Mouse (Mus musculus): ENCODE measurements around the gene Ptprg. TPM values are rescaled to one million over a fixed set of nuclear protein-coding genes. Genes with fewer than 3 reads are reported as not detected.

The Ptprg gene
- polyA plus RNA-seq, 1 experiment from 2014 or later: 45.4 TPM

- WGBS: 20% methylated on average over 10 of the region's 10 CpGs
- no peak overlapping the region for H3K27ac ChIP-seq
- no peaks in the 10 kb centered on the region; the same call in 1 of the 2 replicates for H3K27me3 ChIP-seq
- no peaks in the 10 kb centered on the region for H3K9me3 ChIP-seq
- no peaks in the 10 kb centered on the region for H3K36me3 ChIP-seq
- no peak overlapping the region for H3K4me2 ChIP-seq (replicated peaks)
- peaks cover 21% of the 10 kb centered on the region for H3K4me1 ChIP-seq (replicated peaks)
- H3K9ac ChIP-seq (replicated peaks): no peak overlapping the region
- H3K4me3 ChIP-seq (replicated peaks): no peak overlapping the region
- ATAC-seq: 0 out of 2 replicates have a peak, but pooled peaks have one; percentile 48
Measured at GRCm38 (mm10) chr14:11883142-11883921, 330.0 kb downstream of the Ptprg start.

GRCm38 (mm10) chr14:11883995-11884394 is 330.7 kb downstream of the Ptprg start:
- WGBS: 65% methylated on average over 5 of the region's 5 CpGs
- H3K9me3 ChIP-seq: no peaks in the 10 kb centered on the region
- no peak for ATAC-seq
- H3K4me1 ChIP-seq (replicated peaks): peaks cover 21% of the 10 kb centered on the region
- H3K27ac ChIP-seq: no peak overlapping the region
- H3K36me3 ChIP-seq: no peaks in the 10 kb centered on the region
- H3K27me3 ChIP-seq: no peaks in the 10 kb centered on the region; the same call in 1 of the 2 replicates
- H3K9ac ChIP-seq (replicated peaks): no peak overlapping the region
- no peak overlapping the region for H3K4me2 ChIP-seq (replicated peaks)
- no peak overlapping the region for H3K4me3 ChIP-seq (replicated peaks)

DNA sequence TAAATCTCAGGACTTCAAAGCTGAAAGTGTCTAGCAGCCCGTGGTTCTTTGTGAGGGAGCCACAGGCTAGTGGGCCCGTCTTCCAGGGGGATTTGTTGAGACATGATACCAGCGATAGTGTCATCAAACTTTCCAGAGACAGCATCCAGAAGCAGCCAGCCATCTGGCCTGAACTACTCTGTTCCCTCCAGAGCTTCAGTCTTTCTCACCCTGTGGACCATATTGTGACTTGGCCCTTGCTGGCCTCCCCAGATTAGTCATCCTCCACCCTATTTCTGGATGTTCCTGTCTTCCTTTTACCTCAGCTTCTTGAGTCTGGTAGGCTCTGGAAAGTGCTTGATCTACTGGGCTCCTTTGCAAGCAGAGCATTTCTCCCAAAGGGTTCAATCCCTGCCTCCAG is 333.1 kb downstream of the Ptprg start:
- H3K27me3 ChIP-seq: no peaks in the 10 kb centered on the region; the same call in 1 of the 2 replicates
- ATAC-seq: no peak
- no peak overlapping the region for H3K27ac ChIP-seq
- H3K4me2 ChIP-seq (replicated peaks): no peak overlapping the region
- 82% methylated on average over 3 of the region's 3 CpGs for WGBS
- H3K9ac ChIP-seq (replicated peaks): no peak overlapping the region
- H3K36me3 ChIP-seq: no peaks in the 10 kb centered on the region
- H3K4me3 ChIP-seq (replicated peaks): no peak overlapping the region
- H3K9me3 ChIP-seq: no peaks in the 10 kb centered on the region
- H3K4me1 ChIP-seq (replicated peaks): peaks cover 14% of the 10 kb centered on the region

DNA sequence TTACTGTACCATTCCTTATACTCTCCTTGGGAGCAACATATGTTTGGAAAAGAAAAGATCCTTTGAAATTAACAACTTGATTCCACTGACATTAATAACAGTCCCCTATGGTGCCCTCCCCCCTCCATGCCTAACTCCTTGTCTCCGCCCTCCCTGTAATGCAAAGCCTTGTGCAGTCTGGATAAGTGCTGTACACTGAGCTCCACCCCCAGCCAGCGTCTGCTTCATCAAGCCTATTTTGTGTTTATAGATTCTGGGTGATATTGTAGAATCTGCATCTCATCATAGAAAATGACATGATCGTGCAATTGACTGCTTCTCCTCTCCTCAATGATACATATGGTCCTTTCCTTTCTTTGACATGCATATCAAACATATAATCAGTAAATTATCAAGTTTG is 337.6 kb downstream of the Ptprg start:
- ATAC-seq: no peak
- no peaks in the 10 kb centered on the region for H3K36me3 ChIP-seq
- no peak overlapping the region for H3K9ac ChIP-seq (replicated peaks)
- H3K9me3 ChIP-seq: no peaks in the 10 kb centered on the region
- H3K4me3 ChIP-seq (replicated peaks): no peak overlapping the region
- peaks cover 8% of the 10 kb centered on the region; the same call in 1 of the 2 replicates for H3K4me1 ChIP-seq (replicated peaks)
- WGBS: 77% methylated on average over 3 of the region's 3 CpGs
- no peaks in the 10 kb centered on the region for H3K27me3 ChIP-seq
- H3K27ac ChIP-seq: no peak overlapping the region
- H3K4me2 ChIP-seq (replicated peaks): no peak overlapping the region

DNA sequence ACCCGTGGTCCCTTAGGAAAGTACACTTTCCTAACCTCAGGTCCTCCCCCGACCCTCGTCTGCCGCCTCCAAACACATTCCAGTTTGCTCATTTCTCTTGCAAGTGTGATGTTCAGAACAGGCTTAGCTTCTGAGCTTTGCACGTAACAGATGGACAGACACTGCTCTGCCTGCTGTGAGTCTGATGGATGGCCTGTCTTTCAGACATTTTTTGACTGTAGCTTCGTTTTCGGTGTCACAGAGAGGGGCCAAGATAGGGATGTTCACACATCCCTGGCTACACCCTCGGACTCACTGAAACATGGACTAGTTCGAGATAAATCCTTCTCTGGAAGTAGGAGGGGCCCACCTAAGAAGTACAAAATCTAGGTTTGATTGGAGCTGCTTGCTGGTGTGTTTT is 339.3 kb downstream of the Ptprg start:
- WGBS: 68% methylated on average over 9 of the region's 9 CpGs
- Histone ChIP-seq H3K36me3 (no peaks in the 10 kb centered on the region), H3K9me3 (no peaks in the 10 kb centered on the region), H3K27me3 (no peaks in the 10 kb centered on the region), H3K4me2 (replicated peaks) (no peak overlapping the region), H3K27ac (no peak overlapping the region), H3K4me1 (replicated peaks) (peaks cover 8% of the 10 kb centered on the region; the same call in 1 of the 2 replicates), H3K4me3 (replicated peaks) (no peak overlapping the region), H3K9ac (replicated peaks) (no peak overlapping the region)
- no peak for ATAC-seq

GRCm38 (mm10) chr14:11895486-11895885 is 342.2 kb downstream of the Ptprg start:
- ATAC-seq: no peak
- H3K27me3 ChIP-seq: no peaks in the 10 kb centered on the region
- WGBS: 88% methylated on average over 13 of the region's 13 CpGs

DNA sequence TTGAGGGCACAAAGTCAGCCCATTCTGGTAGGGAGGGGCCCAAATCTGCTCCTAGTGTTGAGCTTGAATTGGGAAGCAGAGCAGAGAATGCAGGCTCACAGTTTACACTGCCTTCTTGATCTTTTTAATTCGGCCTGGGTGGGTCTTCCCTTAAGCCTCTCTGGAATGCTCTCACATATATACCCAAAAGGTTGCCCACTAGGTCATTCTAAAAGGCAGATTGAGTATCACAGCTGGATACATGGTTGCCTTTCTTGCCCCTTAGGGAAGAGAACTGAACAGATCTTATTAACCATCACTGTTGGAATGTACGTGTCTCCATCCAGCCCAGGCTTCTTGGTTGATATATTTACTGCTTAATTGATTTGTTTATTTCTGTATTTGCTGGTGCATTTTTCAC is 349.5 kb downstream of the Ptprg start:
- no peak for ATAC-seq
- Histone ChIP-seq H3K4me3 (replicated peaks) (no peak overlapping the region), H3K4me2 (replicated peaks) (no peak overlapping the region), H3K4me1 (replicated peaks) (peaks cover 16% of the 10 kb centered on the region), H3K27me3 (no peaks in the 10 kb centered on the region), H3K9ac (replicated peaks) (no peak overlapping the region), H3K27ac (no peak overlapping the region), H3K36me3 (no peaks in the 10 kb centered on the region), H3K9me3 (no peaks in the 10 kb centered on the region)
- WGBS: 13% methylated on average over 2 of the region's 2 CpGs

More at GRCm38 (mm10) chr14:11895486-11895885, 342.2 kb downstream of the Ptprg start:
- H3K4me1 ChIP-seq (replicated peaks): peaks cover 8% of the 10 kb centered on the region; the same call in 1 of the 2 replicates
- no peak overlapping the region for H3K4me2 ChIP-seq (replicated peaks)
- H3K9me3 ChIP-seq: no peaks in the 10 kb centered on the region
- no peaks in the 10 kb centered on the region for H3K36me3 ChIP-seq
- H3K9ac ChIP-seq (replicated peaks): no peak overlapping the region
- H3K27ac ChIP-seq: no peak overlapping the region
- H3K4me3 ChIP-seq (replicated peaks): no peak overlapping the region

DNA sequence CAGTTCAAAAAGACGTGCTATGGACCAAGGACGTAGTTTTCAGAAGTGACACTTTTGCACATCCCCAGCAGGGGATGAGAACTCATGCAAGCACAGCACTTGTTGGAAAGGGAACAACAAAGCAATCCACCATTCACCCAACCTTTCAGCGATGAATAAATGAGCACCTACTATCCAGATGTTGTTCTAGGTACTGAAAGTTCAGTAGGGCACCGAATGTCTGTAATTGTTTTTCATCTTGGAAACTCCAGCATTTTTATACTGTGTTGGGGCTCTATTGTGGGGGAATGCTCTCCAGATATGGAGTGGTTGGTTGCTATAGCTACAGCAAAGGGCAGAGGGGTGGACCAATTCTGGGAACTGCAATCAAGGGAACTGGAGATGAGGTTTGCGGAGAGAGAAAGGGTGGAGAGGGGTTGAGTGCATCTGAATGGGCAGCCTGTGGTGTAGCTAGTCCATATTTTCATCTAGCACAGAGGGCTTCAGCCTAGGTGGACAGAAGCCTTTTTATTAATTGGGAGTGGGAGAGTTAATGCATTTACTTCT is 352.9 kb downstream of the Ptprg start:
- Histone ChIP-seq H3K27ac (no peak overlapping the region), H3K27me3 (no peaks in the 10 kb centered on the region), H3K4me1 (replicated peaks) (peaks cover 16% of the 10 kb centered on the region), H3K9ac (replicated peaks) (no peak overlapping the region), H3K9me3 (no peaks in the 10 kb centered on the region), H3K4me3 (replicated peaks) (no peak overlapping the region), H3K36me3 (no peaks in the 10 kb centered on the region), H3K4me2 (replicated peaks) (no peak overlapping the region)
- 52% methylated on average over 5 of the region's 5 CpGs for WGBS
- ATAC-seq: peak; percentile 58; the same call in 1 of the 2 replicates

GRCm38 (mm10) chr14:11912253-11912652 is 358.9 kb downstream of the Ptprg start:
- Histone ChIP-seq H3K27me3 (no peaks in the 10 kb centered on the region), H3K27ac (no peak overlapping the region), H3K9me3 (no peaks in the 10 kb centered on the region), H3K4me2 (replicated peaks) (no peak overlapping the region), H3K36me3 (no peaks in the 10 kb centered on the region), H3K9ac (replicated peaks) (no peak overlapping the region), H3K4me1 (replicated peaks) (no peaks in the 10 kb centered on the region), H3K4me3 (replicated peaks) (no peak overlapping the region)
- 59% methylated on average over 1 of the region's 1 CpGs for WGBS
- no peak for ATAC-seq

- H3K4me3 ChIP-seq (replicated peaks): no peak overlapping the region
- no peaks in the 10 kb centered on the region for H3K27me3 ChIP-seq
- H3K9me3 ChIP-seq: no peaks in the 10 kb centered on the region
- no peaks in the 10 kb centered on the region for H3K4me1 ChIP-seq (replicated peaks)
- ATAC-seq: no peak
- WGBS: 97% methylated on average over 5 of the region's 5 CpGs
- H3K4me2 ChIP-seq (replicated peaks): no peak overlapping the region
- H3K36me3 ChIP-seq: no peaks in the 10 kb centered on the region
- no peak overlapping the region for H3K9ac ChIP-seq (replicated peaks)
- H3K27ac ChIP-seq: no peak overlapping the region
Measured at GRCm38 (mm10) chr14:11917225-11917624, 363.9 kb downstream of the Ptprg start.

- ATAC-seq: peak; percentile 27; the same call in 1 of the 2 replicates
- 28% methylated on average over 2 of the region's 2 CpGs for WGBS
- no peaks in the 10 kb centered on the region for H3K4me1 ChIP-seq (replicated peaks)
Measured at GRCm38 (mm10) chr14:11928545-11928944, 375.2 kb downstream of the Ptprg start.

GRCm38 (mm10) chr14:11932517-11932916 is 379.2 kb downstream of the Ptprg start:
- H3K27ac ChIP-seq: no peak overlapping the region
- no peaks in the 10 kb centered on the region for H3K36me3 ChIP-seq
- H3K9ac ChIP-seq (replicated peaks): no peak overlapping the region
- no peaks in the 10 kb centered on the region for H3K9me3 ChIP-seq
- H3K4me1 ChIP-seq (replicated peaks): no peaks in the 10 kb centered on the region
- H3K4me2 ChIP-seq (replicated peaks): no peak overlapping the region
- no peak overlapping the region for H3K4me3 ChIP-seq (replicated peaks)
- H3K27me3 ChIP-seq: no peaks in the 10 kb centered on the region
- 39% methylated on average over 3 of the region's 3 CpGs for WGBS
- no peak for ATAC-seq

More at GRCm38 (mm10) chr14:11928545-11928944, 375.2 kb downstream of the Ptprg start:
- no peak overlapping the region for H3K27ac ChIP-seq
- H3K36me3 ChIP-seq: no peaks in the 10 kb centered on the region
- H3K4me2 ChIP-seq (replicated peaks): no peak overlapping the region
- H3K9ac ChIP-seq (replicated peaks): no peak overlapping the region
- H3K27me3 ChIP-seq: no peaks in the 10 kb centered on the region
- H3K4me3 ChIP-seq (replicated peaks): no peak overlapping the region
- H3K9me3 ChIP-seq: no peaks in the 10 kb centered on the region
